Mouse (Mus musculus): ENCODE results near the gene Mrpl41. TPM values are rescaled to one million over a fixed set of nuclear protein-coding genes. Genes with fewer than 3 reads are reported as not detected.
A peak's percentile ranks its signal among the peaks of the same experiment; 100 is the strongest.
"Not testable (repeated sequence)": the region's sequence is repeated elsewhere in the genome, so short reads cannot be mapped to it uniquely, and the experiment has no call there.

The Mrpl41 gene
- polyA plus RNA-seq, 1 experiment from 2014 or later = 149 TPM

- Histone ChIP-seq H3K4me2 (replicated peaks) (peak overlapping the region; percentile 99), H3K4me1 (peaks cover 24% of the 10 kb centered on the region), H3K9ac (replicated peaks) (peak overlapping the region; percentile 77), H3K36me3 (peaks cover 36% of the 10 kb centered on the region), H3K27ac (replicated peaks) (peak overlapping the region; percentile 95), H3K4me3 (peak overlapping the region; percentile 81)
- not testable (repeated sequence) for H3K9me3 ChIP-seq, H3K27me3 ChIP-seq
- WGBS = under 1% methylated on average over 17 of the region's 17 CpGs
- ATAC-seq (replicated peaks) = 0 out of 2 replicates have a peak, but pooled peaks have one; percentile 0
Observed at GRCm38 (mm10) chr2:24974452-24974851, 446 bp downstream of the Mrpl41 start.

- Histone ChIP-seq H3K9me3 (no peaks in the 10 kb centered on the region), H3K9ac (replicated peaks) (no peak overlapping the region), H3K4me2 (replicated peaks) (no peak overlapping the region), H3K27ac (replicated peaks) (no peak overlapping the region), H3K27me3 (no peaks in the 10 kb centered on the region), H3K4me3 (no peak overlapping the region), H3K36me3 (peaks cover 63% of the 10 kb centered on the region), H3K4me1 (peaks cover 16% of the 10 kb centered on the region)
- ATAC-seq (replicated peaks) = no peak
- WGBS = 85% methylated on average over 4 of the region's 4 CpGs
Observed at GRCm38 (mm10) chr2:24970386-24970785, 4.5 kb downstream of the Mrpl41 start.

GRCm38 (mm10) chr2:24962304-24963000, 12.4 kb downstream of the Mrpl41 start, which contains the start of gene Dph7:
TSS of gene Dph7 (plus strand) at chr2:24962400.
- Histone ChIP-seq H3K36me3 (peaks cover 51% of the 10 kb centered on the region), H3K9ac (replicated peaks) (peak within 1 kb of the TSS; percentile 91), H3K27me3 (no peaks in the 10 kb centered on the region), H3K27ac (replicated peaks) (peak within 1 kb of the TSS; percentile 70), H3K4me2 (replicated peaks) (peak within 1 kb of the TSS; percentile 66), H3K9me3 (no peaks in the 10 kb centered on the region), H3K4me1 (peaks cover 12% of the 10 kb centered on the region), H3K4me3 (peak within 1 kb of the TSS; percentile 89)
- ATAC-seq (replicated peaks) = peak; percentile 91
- WGBS = under 1% methylated on average over 28 of the region's 28 CpGs

- H3K36me3 ChIP-seq = peaks cover 60% of the 10 kb centered on the region
- no peaks in the 10 kb centered on the region for H3K27me3 ChIP-seq
- WGBS = 35% methylated on average over 3 of the region's 3 CpGs
- no peak overlapping the region for H3K4me2 ChIP-seq (replicated peaks)
- H3K4me1 ChIP-seq = peaks cover 12% of the 10 kb centered on the region
- H3K9me3 ChIP-seq = no peaks in the 10 kb centered on the region
- no peak for ATAC-seq (replicated peaks)
- H3K27ac ChIP-seq (replicated peaks) = no peak overlapping the region
- no peak overlapping the region for H3K9ac ChIP-seq (replicated peaks)
- H3K4me3 ChIP-seq = no peak overlapping the region
Observed at GRCm38 (mm10) chr2:24960910-24961309, 14.0 kb downstream of the Mrpl41 start.

- no peaks in the 10 kb centered on the region for H3K27me3 ChIP-seq
- H3K4me3 ChIP-seq = no peak overlapping the region
- no peak overlapping the region for H3K4me2 ChIP-seq (replicated peaks)
- no peak for ATAC-seq (replicated peaks)
- 91% methylated on average over 4 of the region's 4 CpGs for WGBS
- H3K36me3 ChIP-seq = peaks cover 57% of the 10 kb centered on the region
- H3K9me3 ChIP-seq = no peaks in the 10 kb centered on the region
- no peak overlapping the region for H3K27ac ChIP-seq (replicated peaks)
- no peak overlapping the region for H3K9ac ChIP-seq (replicated peaks)
- peaks cover 18% of the 10 kb centered on the region for H3K4me1 ChIP-seq
Observed at GRCm38 (mm10) chr2:24952537-24953055, 22.3 kb downstream of the Mrpl41 start.

- peak overlapping the region; percentile 93 for H3K4me2 ChIP-seq (replicated peaks)
- 0 out of 2 replicates have a peak, but pooled peaks have one; percentile 2 for ATAC-seq (replicated peaks)
- peaks cover 34% of the 10 kb centered on the region for H3K36me3 ChIP-seq
- peak overlapping the region; percentile 11; the same call in 1 of the 2 replicates for H3K27ac ChIP-seq (replicated peaks)
- 0% methylated on average over 31 of the region's 31 CpGs for WGBS
- H3K9me3 ChIP-seq = no peaks in the 10 kb centered on the region
- H3K4me3 ChIP-seq = peak overlapping the region; percentile 95
- peaks cover 18% of the 10 kb centered on the region for H3K4me1 ChIP-seq
- peak overlapping the region; percentile 84 for H3K9ac ChIP-seq (replicated peaks)
- H3K27me3 ChIP-seq = no peaks in the 10 kb centered on the region
Observed at GRCm38 (mm10) chr2:24950189-24950535, 24.7 kb downstream of the Mrpl41 start.

- Histone ChIP-seq H3K9ac (replicated peaks) (peak within 1 kb of the TSS; percentile 84), H3K4me1 (peaks cover 18% of the 10 kb centered on the region), H3K4me2 (replicated peaks) (peak within 1 kb of the TSS; percentile 93), H3K4me3 (peak within 1 kb of the TSS; percentile 95), H3K9me3 (no peaks in the 10 kb centered on the region), H3K36me3 (peaks cover 28% of the 10 kb centered on the region), H3K27ac (replicated peaks) (peak within 1 kb of the TSS; percentile 46), H3K27me3 (no peaks in the 10 kb centered on the region)
- ATAC-seq (replicated peaks) = peak; percentile 98
- under 1% methylated on average over 85 of the region's 108 CpGs for WGBS
Observed at GRCm38 (mm10) chr2:24949421-24950188, 25.3 kb downstream of the Mrpl41 start, which contains the start of gene Zmynd19. TSS of gene Zmynd19 (plus strand) at chr2:24949792.

GRCm38 (mm10) chr2:24944304-24944703, 30.6 kb downstream of the Mrpl41 start:
- 56% methylated on average over 2 of the region's 2 CpGs for WGBS
- not testable (repeated sequence) for H3K27me3 ChIP-seq; H3K9me3 ChIP-seq; ATAC-seq (replicated peaks); H3K9ac ChIP-seq (replicated peaks); H3K4me1 ChIP-seq; H3K4me3 ChIP-seq; H3K4me2 ChIP-seq (replicated peaks); H3K27ac ChIP-seq (replicated peaks); H3K36me3 ChIP-seq

GRCm38 (mm10) chr2:24942092-24942491, 32.8 kb downstream of the Mrpl41 start:
- no peak overlapping the region for H3K4me3 ChIP-seq
- ATAC-seq (replicated peaks) = no peak
- H3K27me3 ChIP-seq = no peaks in the 10 kb centered on the region
- H3K4me1 ChIP-seq = no peaks in the 10 kb centered on the region
- no peaks in the 10 kb centered on the region for H3K9me3 ChIP-seq
- H3K36me3 ChIP-seq = no peaks in the 10 kb centered on the region
- H3K9ac ChIP-seq (replicated peaks) = no peak overlapping the region
- H3K4me2 ChIP-seq (replicated peaks) = no peak overlapping the region
- H3K27ac ChIP-seq (replicated peaks) = no peak overlapping the region
- WGBS = 75% methylated on average over 4 of the region's 4 CpGs

- H3K36me3 ChIP-seq = no peaks in the 10 kb centered on the region
- H3K9me3 ChIP-seq = no peaks in the 10 kb centered on the region
- H3K4me3 ChIP-seq = peak within 1 kb of the TSS; percentile 63
- H3K27ac ChIP-seq (replicated peaks) = no peak within 1 kb of the TSS
- peak within 1 kb of the TSS; percentile 84 for H3K4me2 ChIP-seq (replicated peaks)
- no peaks in the 10 kb centered on the region for H3K27me3 ChIP-seq
- ATAC-seq (replicated peaks) = peak; percentile 91
- peak within 1 kb of the TSS; percentile 70 for H3K9ac ChIP-seq (replicated peaks)
- under 1% methylated on average over 49 of the region's 49 CpGs for WGBS
- H3K4me1 ChIP-seq = peaks cover 17% of the 10 kb centered on the region
Observed at GRCm38 (mm10) chr2:24935057-24935796, 39.7 kb downstream of the Mrpl41 start, which contains the start of gene Arrdc1. TSS of gene Arrdc1 (minus strand) at chr2:24935252.

GRCm38 (mm10) chr2:24934441-24934963, 40.4 kb downstream of the Mrpl41 start:
- Histone ChIP-seq H3K27me3 (no peaks in the 10 kb centered on the region), H3K4me2 (replicated peaks) (peak overlapping the region; percentile 84), H3K27ac (replicated peaks) (no peak overlapping the region), H3K4me3 (peak overlapping the region; percentile 63), H3K4me1 (peaks cover 17% of the 10 kb centered on the region), H3K36me3 (no peaks in the 10 kb centered on the region), H3K9me3 (no peaks in the 10 kb centered on the region), H3K9ac (replicated peaks) (peak overlapping the region; percentile 70)
- ATAC-seq (replicated peaks) = peak; percentile 66
- 4% methylated on average over 17 of the region's 19 CpGs for WGBS
